Mouse (Mus musculus) ovary, adult 10 weeks (tissue): ENCODE results near the gene Rnf32. TPM values are rescaled to one million over a fixed set of nuclear protein-coding genes. Genes with fewer than 3 reads are reported as not detected.

Experiments
- polyA plus RNA-seq: library from polyadenylated mRNA; stranded (reverse); fragments of 350-450 nt; fragmentation: Illumina TruSeq; extraction: RNeasy Lipid Tissue Mini Kit (QIAGEN cat#74804); gene quantifications from one replicate; pipeline ENCODE4 v1.2.3, GENCODE M21; 2014

Gene Rnf32
- 13.7 TPM for polyA plus RNA-seq

DNA sequence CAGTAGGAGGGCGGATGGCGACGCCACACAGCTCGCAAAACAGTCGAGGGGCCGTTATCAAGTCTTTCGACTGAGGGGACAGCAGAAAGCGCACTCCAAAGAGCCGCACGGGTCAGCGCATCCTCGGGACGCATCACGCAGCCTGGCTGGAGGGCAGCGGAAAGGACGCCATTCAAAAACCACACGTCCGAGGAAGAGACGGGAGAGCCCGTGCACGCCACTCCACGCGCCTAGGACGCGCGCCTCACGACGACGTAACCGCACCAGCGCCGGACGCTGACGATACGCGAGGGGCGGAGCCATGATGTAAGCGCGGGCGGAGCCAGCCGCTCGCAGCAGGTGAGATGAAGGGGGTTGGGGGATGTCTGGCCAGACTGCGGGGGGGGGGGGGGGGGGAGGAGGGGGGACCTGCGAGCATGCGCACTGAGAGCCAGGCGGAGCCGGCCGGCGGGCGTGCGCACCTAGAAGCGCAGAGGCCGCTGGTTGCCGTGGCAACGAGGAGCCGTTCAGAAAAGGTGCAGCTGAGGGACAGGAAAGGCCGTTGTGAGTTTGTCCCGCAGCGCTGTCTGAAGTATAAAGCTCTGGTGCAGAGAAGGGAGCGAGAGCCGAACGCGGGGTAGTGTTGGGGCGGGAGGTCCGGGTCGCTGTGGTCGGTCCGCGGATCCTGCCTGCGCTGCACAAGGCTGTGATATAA lies at the start of gene Rnf32:
Gene Rnf32, plus strand, starts transcription at position 423 of the 694 bp plus-strand sequence.

Other genes starting within 250 kb of the Rnf32 start
- gene Lmbr1, start 182.4 kb downstream of the Rnf32 start, polyA plus RNA-seq, result 19.7 TPM
- 17.3 TPM for gene Nom1, start 238.7 kb downstream of the Rnf32 start, polyA plus RNA-seq